Mouse (Mus musculus) CD8-positive naive resting alpha-beta T cell, adult 2 months (primary cell): ENCODE measurements around the gene Hist2h4.
"Not testable (repeated sequence)": the region's sequence is repeated elsewhere in the genome, so short reads cannot be mapped to it uniquely, and the experiment has no call there.

Experiments used
- DNase-seq, 2 experiments: peaks; one replicate each; pipeline ENCODE4 v3.0.0; 2022; ENCODE audit warnings: low read depth in 2 of 2, low spot score in 2 of 2

Gene Hist2h4

GRCm38 (mm10) chr3:96262979-96263550 is at the start of gene Hist2h4:
Gene Hist2h4 (minus strand): TSS chr3:96263311.
- peak; percentile 91 to 96 for DNase-seq

DNA sequence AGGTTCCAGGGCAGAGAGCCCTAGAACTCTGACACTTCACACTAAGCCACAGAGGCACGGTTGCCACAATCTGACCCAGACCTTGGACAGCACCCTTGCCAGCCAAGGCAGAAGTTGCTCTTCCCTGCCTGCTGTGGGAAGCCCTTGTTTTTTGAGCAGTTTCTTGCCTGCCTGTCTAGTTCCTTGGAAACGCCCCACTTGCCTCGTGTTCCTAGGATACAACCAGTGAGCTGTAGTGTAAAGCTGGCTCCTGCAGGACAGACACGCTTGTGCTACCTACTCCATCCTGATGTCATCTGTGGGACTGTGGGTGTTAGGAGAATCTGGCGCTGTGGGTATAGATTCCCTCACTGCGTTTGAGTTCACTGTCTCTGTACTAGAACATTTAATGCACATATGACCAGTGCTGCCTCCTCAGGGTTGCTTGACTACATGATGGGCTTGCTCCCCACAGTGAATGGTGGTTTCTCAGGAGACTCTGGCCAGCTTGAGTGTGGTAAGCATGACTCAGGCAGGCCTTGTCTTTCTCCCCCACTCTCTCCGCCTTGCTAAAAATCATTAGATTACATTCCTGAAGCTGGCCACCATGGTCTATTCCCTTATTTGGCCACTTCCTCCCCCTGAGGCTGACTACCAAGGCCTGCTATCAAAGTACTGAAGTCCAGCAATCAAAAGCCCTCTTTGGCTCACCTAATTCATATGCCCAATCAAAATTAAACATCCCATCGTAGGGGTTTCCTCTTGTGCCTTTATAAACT is 49.4 kb upstream of the Hist2h4 start:
- no peak for DNase-seq

DNA sequence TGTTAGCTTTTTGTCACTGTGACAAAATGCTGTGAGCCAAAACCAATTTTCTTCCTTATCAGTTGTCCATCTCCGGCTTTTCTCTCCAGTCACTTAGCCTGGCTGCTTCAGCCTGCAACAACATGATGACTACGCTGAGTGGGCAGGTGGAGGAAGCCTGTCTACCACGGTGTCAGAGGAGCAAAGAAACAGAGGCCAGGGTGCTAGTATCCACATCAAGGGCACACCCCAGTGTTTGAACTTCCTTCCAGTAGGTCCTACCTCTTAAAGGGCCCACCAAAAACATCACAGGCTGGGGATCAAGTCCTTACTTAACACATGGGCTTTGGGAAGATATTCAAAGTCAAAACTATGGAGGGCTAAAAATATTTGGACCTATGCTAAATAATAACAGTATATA is 46.3 kb upstream of the Hist2h4 start:
- DNase-seq: peak in 1 of 2 experiments; percentile 20

- no peak for DNase-seq
Measured at GRCm38 (mm10) chr3:96306506-96306905, 43.4 kb upstream of the Hist2h4 start.

DNA sequence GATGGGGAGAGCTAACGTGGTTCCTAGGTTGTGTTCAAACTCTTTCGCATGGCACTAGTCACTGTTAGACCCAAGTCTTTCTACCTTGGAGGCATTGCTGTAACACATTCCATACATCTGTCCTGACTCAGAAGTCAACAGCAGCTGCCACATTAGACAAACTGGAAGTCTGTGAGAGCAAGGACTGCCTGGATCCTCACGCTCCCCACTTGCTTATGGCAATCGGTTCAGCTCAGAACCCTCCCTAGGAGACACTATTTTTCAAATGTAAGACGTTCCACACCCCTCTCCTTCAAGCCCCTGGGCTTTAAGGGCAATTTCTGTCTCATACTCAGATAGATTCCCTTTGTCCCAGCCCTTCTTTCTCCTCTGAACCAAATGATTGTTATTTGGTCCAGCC is 39.0 kb upstream of the Hist2h4 start:
- DNase-seq: no peak

GRCm38 (mm10) chr3:96300706-96301529 is 37.8 kb upstream of the Hist2h4 start:
- no peak for DNase-seq

- DNase-seq: no peak
Measured at GRCm38 (mm10) chr3:96299562-96299961, 36.5 kb upstream of the Hist2h4 start.

DNA sequence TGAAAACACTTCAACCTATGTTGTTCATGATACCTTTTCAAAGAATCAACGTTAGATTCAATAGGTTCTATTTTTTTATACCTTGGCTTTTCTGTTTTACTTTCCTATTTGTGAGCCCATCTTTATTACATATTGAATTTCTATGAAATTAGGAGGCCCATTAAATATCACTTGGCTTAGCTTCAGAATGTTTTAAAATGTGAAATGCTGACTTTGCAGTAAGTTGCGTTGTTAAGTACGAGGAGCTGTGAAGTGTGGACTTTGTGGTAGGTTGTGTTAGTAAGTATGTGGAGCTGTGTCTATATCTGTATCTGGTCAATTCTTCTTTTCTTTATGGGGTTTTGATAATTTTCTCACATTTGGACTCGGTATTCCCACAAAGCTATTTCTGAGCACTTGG is 35.2 kb upstream of the Hist2h4 start:
- no peak for DNase-seq

DNA sequence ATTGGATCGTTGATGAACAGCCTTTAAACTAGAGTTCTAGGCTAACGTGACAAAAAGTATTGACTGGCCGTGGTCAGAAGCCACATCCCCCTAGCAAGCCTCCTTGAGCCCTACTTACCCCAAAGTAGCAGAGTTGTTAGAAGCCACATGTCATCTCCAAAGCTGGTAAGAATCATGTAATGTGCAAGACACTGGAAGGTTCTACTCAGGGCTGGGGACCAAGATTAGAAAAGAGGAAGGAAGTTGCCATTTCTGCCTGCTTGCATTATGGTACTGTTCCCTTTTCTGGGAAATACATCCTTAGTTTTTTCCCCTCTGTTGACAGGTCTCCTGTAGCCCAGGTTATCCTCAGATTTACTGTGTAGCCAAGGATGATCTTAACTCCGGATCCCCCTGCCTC is 30.7 kb upstream of the Hist2h4 start, which contains the start of gene Fcgr1:
Gene Fcgr1 (minus strand): TSS at position 183 of the 400 bp plus-strand sequence.
- DNase-seq: no peak

GRCm38 (mm10) chr3:96293368-96293767 is 30.3 kb upstream of the Hist2h4 start:
- DNase-seq: no peak

GRCm38 (mm10) chr3:96292641-96293040 is 29.5 kb upstream of the Hist2h4 start:
- DNase-seq: no peak

DNA sequence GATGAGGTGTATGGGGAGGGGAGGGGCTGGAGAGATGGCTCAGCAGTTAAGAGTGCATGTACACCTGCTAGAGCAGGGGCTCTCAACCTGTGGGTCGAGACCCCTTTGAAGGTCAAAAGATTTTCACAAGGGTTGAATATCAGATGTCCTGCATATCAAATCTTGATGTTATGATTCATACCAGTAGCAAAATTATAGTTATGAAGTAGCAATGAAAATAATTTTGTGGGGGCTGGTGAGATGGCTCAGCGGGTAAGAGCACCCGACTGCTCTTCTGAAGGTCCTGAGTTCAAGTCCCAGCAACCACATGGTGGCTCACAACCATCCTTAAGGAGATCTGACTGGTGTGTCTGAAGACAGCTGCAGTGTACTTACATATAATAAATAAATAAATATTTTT is 27.6 kb upstream of the Hist2h4 start:
- not testable (repeated sequence) for DNase-seq

GRCm38 (mm10) chr3:96289201-96289600 is 26.1 kb upstream of the Hist2h4 start:
- no peak for DNase-seq

DNA sequence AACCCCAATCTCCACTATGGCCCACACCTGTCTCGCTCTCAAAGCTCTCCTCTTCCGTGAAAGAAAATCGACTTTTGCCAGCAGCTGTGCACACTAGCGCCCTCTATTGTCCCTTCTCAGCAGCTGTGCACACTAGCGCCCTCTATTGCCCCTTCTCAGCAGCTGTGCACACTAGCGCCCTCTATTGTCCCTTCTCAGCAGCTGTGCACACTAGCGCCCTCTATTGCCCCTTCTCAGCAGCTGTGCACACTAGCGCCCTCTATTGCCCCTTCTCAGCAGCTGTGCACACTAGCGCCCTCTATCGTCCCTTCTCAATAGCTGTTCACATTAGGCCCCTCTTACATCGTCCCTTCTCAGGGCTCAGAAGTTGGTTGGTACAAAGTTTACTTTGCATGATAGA is 24.2 kb upstream of the Hist2h4 start:
- not testable (repeated sequence) for DNase-seq

DNA sequence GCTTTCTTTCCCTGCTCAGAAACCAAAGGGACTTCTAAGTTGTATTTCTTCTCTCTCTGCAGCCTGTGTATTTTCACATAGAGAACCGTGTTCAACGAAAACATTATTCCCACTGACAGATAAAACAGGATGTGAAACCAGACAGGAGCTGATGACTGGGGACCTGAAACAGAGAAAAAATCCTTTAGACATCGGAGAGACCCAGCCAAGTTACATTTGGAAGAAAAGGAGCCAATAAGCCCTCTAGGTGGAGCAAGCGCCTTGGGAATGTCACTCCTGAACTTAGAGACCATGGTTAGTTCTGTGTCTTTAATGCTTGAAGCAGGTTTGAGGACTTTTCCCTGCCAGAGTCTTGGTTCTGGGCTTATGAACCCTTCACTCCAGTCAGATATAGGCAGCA is 21.3 kb upstream of the Hist2h4 start:
- DNase-seq: no peak

GRCm38 (mm10) chr3:96280660-96281059 is 17.5 kb upstream of the Hist2h4 start:
- DNase-seq: no peak

DNA sequence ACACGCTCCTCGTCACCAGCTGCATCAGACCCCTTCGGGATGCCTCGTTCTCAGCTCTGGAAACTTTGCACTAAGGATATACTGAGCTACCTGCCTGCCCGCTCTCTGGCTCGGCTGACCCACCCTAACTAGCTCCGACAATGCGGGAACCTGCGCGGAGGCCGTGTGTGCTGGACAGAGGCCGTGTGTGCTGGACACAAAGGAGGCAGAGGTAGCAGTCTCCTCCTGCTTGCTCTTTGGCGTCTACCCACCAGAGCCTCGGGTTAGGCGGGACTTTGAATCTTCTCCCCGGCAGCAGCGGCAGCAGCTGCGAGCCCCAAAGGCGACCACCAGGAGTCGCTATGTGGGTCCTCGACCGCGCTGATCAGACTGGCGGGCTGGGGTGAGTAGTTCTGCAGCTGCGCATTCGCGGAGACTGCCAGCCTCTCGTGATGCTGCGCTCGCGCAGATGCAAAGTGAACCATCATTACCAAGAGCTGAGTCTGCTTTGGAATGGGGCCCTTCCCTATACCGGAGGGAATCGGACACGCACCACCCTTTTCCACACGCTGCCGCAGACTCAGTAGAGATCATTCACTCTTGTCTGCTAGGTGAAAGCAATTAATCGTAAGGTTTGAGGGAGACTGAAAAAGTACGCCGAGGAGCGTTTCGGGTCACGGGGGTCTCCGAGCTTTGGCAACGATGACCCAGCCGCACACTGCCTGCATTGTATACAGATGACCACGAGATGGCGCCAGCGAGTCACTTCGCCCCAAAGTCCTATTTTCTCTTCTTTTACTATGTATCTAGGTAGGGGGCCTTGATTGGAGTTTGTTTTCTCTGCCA is 14.9 kb upstream of the Hist2h4 start:
- peak; percentile 92 to 97 for DNase-seq

GRCm38 (mm10) chr3:96277428-96277799 is 14.3 kb upstream of the Hist2h4 start:
- DNase-seq: peak; percentile 53 to 78

DNA sequence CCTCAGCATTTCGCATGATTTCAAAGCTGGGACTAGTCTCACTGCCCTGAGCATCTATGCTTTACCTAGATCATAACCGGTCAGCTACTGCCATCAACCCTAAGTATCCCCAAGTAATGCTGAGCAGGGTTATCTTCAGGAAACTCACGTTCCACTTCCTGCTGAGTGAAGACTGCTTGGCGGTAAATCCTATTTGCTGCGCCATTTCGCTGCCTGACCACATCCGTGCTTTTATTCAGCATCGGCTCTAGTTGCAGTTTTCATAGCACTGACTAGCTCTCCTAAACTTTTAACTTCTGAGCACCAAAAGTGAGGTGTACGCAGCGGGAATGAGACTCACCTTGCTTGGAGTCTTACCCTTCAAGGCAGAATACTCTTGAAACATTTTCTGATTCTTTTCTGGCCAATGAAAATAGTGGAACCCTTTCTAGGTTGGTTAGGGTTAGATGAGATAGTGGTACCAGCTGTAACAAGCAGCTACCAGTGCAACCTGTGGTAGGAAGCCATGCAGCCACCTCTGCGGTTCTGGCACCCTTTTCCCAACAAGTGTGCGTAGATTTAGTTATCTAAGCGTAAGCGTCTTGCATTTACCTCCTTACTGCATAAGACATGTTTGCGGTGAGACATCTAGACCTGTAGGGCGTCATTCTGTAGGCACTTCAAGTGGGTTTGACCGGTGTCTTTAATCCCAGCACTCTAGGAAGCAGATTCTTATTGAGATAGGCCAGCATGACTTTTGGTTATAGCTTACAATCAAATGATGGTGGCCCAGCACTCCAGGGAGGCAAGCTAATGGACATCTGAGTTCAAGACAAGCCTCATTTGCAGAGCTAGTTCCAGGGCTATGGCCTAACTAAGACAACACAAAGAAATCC is 10.7 kb upstream of the Hist2h4 start:
- peak; percentile 34 to 58 for DNase-seq
